Mouse (Mus musculus) small intestine, adult 10 weeks (tissue): Measurements from ENCODE around the gene Mageb16. TPM values are rescaled to one million over a fixed set of nuclear protein-coding genes. Genes with fewer than 3 reads are reported as not detected.

ENCODE experiments used
- polyA plus RNA-seq: library from polyadenylated mRNA; stranded (reverse); fragments of 350-450 nt; fragmentation: Illumina TruSeq; extraction: RNeasy Lipid Tissue Mini Kit (QIAGEN cat#74804); gene quantifications from one replicate; pipeline ENCODE4 v1.2.3, GENCODE M21; 2014; ENCODE audit warnings: low replicate concordance

The Mageb16 gene
- not detected for polyA plus RNA-seq

DNA sequence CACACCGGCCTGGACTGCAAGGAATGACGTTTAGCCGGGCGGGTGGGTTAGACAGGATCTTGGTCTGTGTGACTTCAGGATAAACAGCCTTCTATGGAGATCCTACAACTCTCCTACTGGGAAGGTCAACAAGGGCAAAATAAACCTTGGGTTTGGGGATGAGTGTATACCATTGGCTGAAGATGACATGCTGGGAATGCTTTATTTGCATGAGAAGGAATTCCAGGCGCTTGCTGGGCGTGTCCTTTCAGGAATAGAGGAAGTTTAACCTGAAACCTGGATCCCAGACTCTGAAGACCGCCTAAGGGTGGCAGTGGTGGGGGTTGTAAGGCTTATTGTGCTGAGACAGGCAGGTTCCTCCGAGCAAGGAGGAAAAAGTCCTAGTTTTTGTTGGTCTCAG is at the start of gene Mageb16:
Gene Mageb16, minus strand, starts transcription at position 25 of the 400 bp plus-strand sequence.

Other genes with a start within 250 kb of the Mageb16 start
- 0.89 TPM for gene Gm7173, start 154.2 kb downstream of the Mageb16 start, polyA plus RNA-seq